Mouse (Mus musculus): ENCODE measurements around the gene Cyp2t4. TPM values are rescaled to one million over a fixed set of nuclear protein-coding genes. Genes with fewer than 3 reads are reported as not detected.

The Cyp2t4 gene
- polyA plus RNA-seq, 1 experiment from 2014 or later = 0.12 TPM

- DNase-seq (ENCODE audit: low spot score) = no peak
- H3K4me3 ChIP-seq (ENCODE audit: low read depth, low read length) = no peak overlapping the region
- no peak for ATAC-seq (replicated peaks; ENCODE audit: low FRiP score, low TSS enrichment, low read depth)
- no peaks in the 10 kb centered on the region for H3K27me3 ChIP-seq (replicated peaks; ENCODE audit: control insufficient read depth, insufficient read depth, low read length)
- peaks cover 48% of the 10 kb centered on the region for H3K36me3 ChIP-seq (ENCODE audit: control insufficient read depth, insufficient read depth, low read length)
- H3K4me1 ChIP-seq (replicated peaks; ENCODE audit: control insufficient read depth, insufficient read depth, low read length) = 0 out of 2 replicates have a peak, but pooled peaks cover 3% of the 10 kb centered on the region
- H3K4me2 ChIP-seq (ENCODE audit: low read length) = no peak overlapping the region
- WGBS = 92% methylated on average over 15 of the region's 15 CpGs
- no peak overlapping the region for H3K27ac ChIP-seq (ENCODE audit: low read depth)
- H3K9me3 ChIP-seq (ENCODE audit: control insufficient read depth, low read length) = no peaks in the 10 kb centered on the region
- H3K9ac ChIP-seq (ENCODE audit: low read length) = no peak overlapping the region
These were observed 21.0 kb downstream of the Cyp2t4 start for GRCm38 (mm10) chr7:27174496-27174895.

- Histone ChIP-seq H3K9me3 (ENCODE audit: control insufficient read depth, low read length) (no peaks in the 10 kb centered on the region), H3K9ac (ENCODE audit: low read length) (no peak overlapping the region), H3K27ac (ENCODE audit: low read depth) (no peak overlapping the region), H3K4me2 (ENCODE audit: low read length) (no peak overlapping the region), H3K27me3 (replicated peaks; ENCODE audit: control insufficient read depth, insufficient read depth, low read length) (no peaks in the 10 kb centered on the region), H3K4me3 (ENCODE audit: low read depth, low read length) (no peak overlapping the region), H3K4me1 (replicated peaks; ENCODE audit: control insufficient read depth, insufficient read depth, low read length) (0 out of 2 replicates have a peak, but pooled peaks cover 3% of the 10 kb centered on the region), H3K36me3 (ENCODE audit: control insufficient read depth, insufficient read depth, low read length) (peaks cover 48% of the 10 kb centered on the region)
- DNase-seq (ENCODE audit: low spot score) (no peak), ATAC-seq (replicated peaks; ENCODE audit: low FRiP score, low TSS enrichment, low read depth) (no peak)
- WGBS = 95% methylated on average over 7 of the region's 7 CpGs
These were observed 21.4 kb downstream of the Cyp2t4 start for GRCm38 (mm10) chr7:27174896-27175295.

GRCm38 (mm10) chr7:27177942-27178323, 24.4 kb downstream of the Cyp2t4 start:
- peak overlapping the region; percentile 82 for H3K27ac ChIP-seq (ENCODE audit: low read depth)
- 0 out of 2 replicates have a peak, but pooled peaks cover 10% of the 10 kb centered on the region for H3K4me1 ChIP-seq (replicated peaks; ENCODE audit: control insufficient read depth, insufficient read depth, low read length)
- ATAC-seq (replicated peaks; ENCODE audit: low FRiP score, low TSS enrichment, low read depth) (no peak; the same call in 1 of the 2 replicates), DNase-seq (ENCODE audit: low spot score) (no peak)
- no peaks in the 10 kb centered on the region for H3K27me3 ChIP-seq (replicated peaks; ENCODE audit: control insufficient read depth, insufficient read depth, low read length)
- peak overlapping the region; percentile 56 for H3K9ac ChIP-seq (ENCODE audit: low read length)
- 18% methylated on average over 4 of the region's 4 CpGs for WGBS
- H3K4me2 ChIP-seq (ENCODE audit: low read length) = peak overlapping the region; percentile 58
- peaks cover 22% of the 10 kb centered on the region for H3K36me3 ChIP-seq (ENCODE audit: control insufficient read depth, insufficient read depth, low read length)
- H3K4me3 ChIP-seq (ENCODE audit: low read depth, low read length) = peak overlapping the region; percentile 74
- no peaks in the 10 kb centered on the region for H3K9me3 ChIP-seq (ENCODE audit: control insufficient read depth, low read length)

- H3K27me3 ChIP-seq (replicated peaks; ENCODE audit: control insufficient read depth, insufficient read depth, low read length) = no peaks in the 10 kb centered on the region
- H3K4me1 ChIP-seq (replicated peaks; ENCODE audit: control insufficient read depth, insufficient read depth, low read length) = 0 out of 2 replicates have a peak, but pooled peaks cover 10% of the 10 kb centered on the region
- no peaks in the 10 kb centered on the region for H3K9me3 ChIP-seq (ENCODE audit: control insufficient read depth, low read length)
- H3K36me3 ChIP-seq (ENCODE audit: control insufficient read depth, insufficient read depth, low read length) = peaks cover 22% of the 10 kb centered on the region
- H3K4me2 ChIP-seq (ENCODE audit: low read length) = peak within 1 kb of the TSS; percentile 58
- H3K4me3 ChIP-seq (ENCODE audit: low read depth, low read length) = peak within 1 kb of the TSS; percentile 74
- ATAC-seq (replicated peaks; ENCODE audit: low FRiP score, low TSS enrichment, low read depth) = peak; percentile 97
- H3K9ac ChIP-seq (ENCODE audit: low read length) = peak within 1 kb of the TSS; percentile 56
- DNase-seq (ENCODE audit: low spot score) = peak; percentile 99
- H3K27ac ChIP-seq (ENCODE audit: low read depth) = peak within 1 kb of the TSS; percentile 82
- under 1% methylated on average over 51 of the region's 53 CpGs for WGBS
These were observed 25.1 kb downstream of the Cyp2t4 start, which contains the start of gene Rab4b for GRCm38 (mm10) chr7:27178324-27179216. TSS of gene Rab4b (minus strand) at chr7:27178896.

- DNase-seq (ENCODE audit: low spot score) (no peak), ATAC-seq (replicated peaks; ENCODE audit: low FRiP score, low TSS enrichment, low read depth) (no peak)
- H3K4me3 ChIP-seq (ENCODE audit: low read depth, low read length) = peak overlapping the region; percentile 28
- peaks cover 17% of the 10 kb centered on the region for H3K36me3 ChIP-seq (ENCODE audit: control insufficient read depth, insufficient read depth, low read length)
- 0 out of 2 replicates have a peak overlapping the region, but pooled peaks have one; percentile 2 for H3K27ac ChIP-seq (ENCODE audit: low read depth)
- no peak overlapping the region for H3K9ac ChIP-seq (ENCODE audit: low read length)
- WGBS = 43% methylated on average over 16 of the region's 16 CpGs
- no peaks in the 10 kb centered on the region for H3K9me3 ChIP-seq (ENCODE audit: control insufficient read depth, low read length)
- no peaks in the 10 kb centered on the region for H3K27me3 ChIP-seq (replicated peaks; ENCODE audit: control insufficient read depth, insufficient read depth, low read length)
- 0 out of 2 replicates have a peak, but pooled peaks cover 10% of the 10 kb centered on the region for H3K4me1 ChIP-seq (replicated peaks; ENCODE audit: control insufficient read depth, insufficient read depth, low read length)
- H3K4me2 ChIP-seq (ENCODE audit: low read length) = peak overlapping the region; percentile 44
These were observed 25.9 kb downstream of the Cyp2t4 start for GRCm38 (mm10) chr7:27179217-27179918.

- no peak overlapping the region for H3K4me3 ChIP-seq (ENCODE audit: low read depth, low read length)
- no peak overlapping the region for H3K4me2 ChIP-seq (ENCODE audit: low read length)
- DNase-seq (ENCODE audit: low spot score) (no peak), ATAC-seq (replicated peaks; ENCODE audit: low FRiP score, low TSS enrichment, low read depth) (no peak)
- no peaks in the 10 kb centered on the region for H3K27me3 ChIP-seq (replicated peaks; ENCODE audit: control insufficient read depth, insufficient read depth, low read length)
- H3K4me1 ChIP-seq (replicated peaks; ENCODE audit: control insufficient read depth, insufficient read depth, low read length) = 0 out of 2 replicates have a peak, but pooled peaks cover 10% of the 10 kb centered on the region
- no peaks in the 10 kb centered on the region for H3K9me3 ChIP-seq (ENCODE audit: control insufficient read depth, low read length)
- H3K36me3 ChIP-seq (ENCODE audit: control insufficient read depth, insufficient read depth, low read length) = peaks cover 18% of the 10 kb centered on the region
- 48% methylated on average over 5 of the region's 5 CpGs for WGBS
- no peak overlapping the region for H3K9ac ChIP-seq (ENCODE audit: low read length)
- H3K27ac ChIP-seq (ENCODE audit: low read depth) = no peak overlapping the region
These were observed 26.5 kb downstream of the Cyp2t4 start for GRCm38 (mm10) chr7:27180036-27180435.

- no peak within 1 kb of the TSS for H3K4me3 ChIP-seq (ENCODE audit: low read depth, low read length)
- H3K4me2 ChIP-seq (ENCODE audit: low read length) = no peak within 1 kb of the TSS
- peaks cover 26% of the 10 kb centered on the region for H3K36me3 ChIP-seq (ENCODE audit: control insufficient read depth, insufficient read depth, low read length)
- H3K27ac ChIP-seq (ENCODE audit: low read depth) = no peak within 1 kb of the TSS
- no peaks in the 10 kb centered on the region for H3K27me3 ChIP-seq (replicated peaks; ENCODE audit: control insufficient read depth, insufficient read depth, low read length)
- no peaks in the 10 kb centered on the region for H3K9me3 ChIP-seq (ENCODE audit: control insufficient read depth, low read length)
- 70% methylated on average over 14 of the region's 14 CpGs for WGBS
- ATAC-seq (replicated peaks; ENCODE audit: low FRiP score, low TSS enrichment, low read depth) (no peak), DNase-seq (ENCODE audit: low spot score) (no peak)
- 0 out of 2 replicates have a peak, but pooled peaks cover 10% of the 10 kb centered on the region for H3K4me1 ChIP-seq (replicated peaks; ENCODE audit: control insufficient read depth, insufficient read depth, low read length)
- no peak within 1 kb of the TSS for H3K9ac ChIP-seq (ENCODE audit: low read length)
These were observed 27.6 kb downstream of the Cyp2t4 start, which contains the start of the genes Gm21983 and Mia for GRCm38 (mm10) chr7:27180837-27181695. TSS of gene Gm21983 (minus strand) at chr7:27181086. TSS of gene Mia (minus strand) at chr7:27181157.

- no peak overlapping the region for H3K27ac ChIP-seq (ENCODE audit: low read depth)
- H3K9me3 ChIP-seq (ENCODE audit: control insufficient read depth, low read length) = no peaks in the 10 kb centered on the region
- H3K4me3 ChIP-seq (ENCODE audit: low read depth, low read length) = no peak overlapping the region
- DNase-seq (ENCODE audit: low spot score) (no peak), ATAC-seq (replicated peaks; ENCODE audit: low FRiP score, low TSS enrichment, low read depth) (no peak)
- H3K4me2 ChIP-seq (ENCODE audit: low read length) = no peak overlapping the region
- H3K4me1 ChIP-seq (replicated peaks; ENCODE audit: control insufficient read depth, insufficient read depth, low read length) = 0 out of 2 replicates have a peak, but pooled peaks cover 10% of the 10 kb centered on the region
- H3K36me3 ChIP-seq (ENCODE audit: control insufficient read depth, insufficient read depth, low read length) = peaks cover 38% of the 10 kb centered on the region
- 75% methylated on average over 1 of the region's 1 CpGs for WGBS
- no peak overlapping the region for H3K9ac ChIP-seq (ENCODE audit: low read length)
- no peaks in the 10 kb centered on the region for H3K27me3 ChIP-seq (replicated peaks; ENCODE audit: control insufficient read depth, insufficient read depth, low read length)
These were observed 29.0 kb downstream of the Cyp2t4 start for GRCm38 (mm10) chr7:27182498-27182897.
